Mouse (Mus musculus): ENCODE measurements at regions not wholly inside any gene's neighbourhood (a gene's known extent, or its start where the extent isn't known, plus 50 kb on each side); places are given as distances from the start of the nearest gene placed in this dataset.

- H3K4me1 ChIP-seq (ENCODE audit: control insufficient read depth, insufficient read depth, low read length), result no peaks in the 10 kb centered on the region
- intact Hi-C loops (cut with DNase I), result no loop called here
- H3K4me3 ChIP-seq, result no peak overlapping the region
- no peak overlapping the region for H3K27ac ChIP-seq
- H3K36me3 ChIP-seq (ENCODE audit: control insufficient read depth, insufficient read depth, low read length), result no peaks in the 10 kb centered on the region
- no peak for TF ChIP-seq CTCF (IDR thresholded peaks at IDR 0.05)
- no peak for TF ChIP-seq EP300 (IDR thresholded peaks at IDR 0.05; ENCODE audit: insufficient read depth, low read depth, low read length)
- TF ChIP-seq POLR2A (IDR thresholded peaks at IDR 0.05; ENCODE audit: insufficient read depth, low read depth, low read length), result no peak
- 79% methylated on average over 5 of the region's 5 CpGs for WGBS
- no peaks in the 10 kb centered on the region for H3K79me2 ChIP-seq (replicated peaks; ENCODE audit: control insufficient read depth, insufficient read depth, low read length)
- DNase-seq, result no peak
- no peaks in the 10 kb centered on the region for H3K27me3 ChIP-seq (ENCODE audit: control insufficient read depth, insufficient read depth, low read length)
- no peak overlapping the region for H3K9ac ChIP-seq (ENCODE audit: low read depth, low read length)
These were observed 588.3 kb upstream of the Sall1 start for GRCm38 (mm10) chr8:89632304-89632703.

- no peaks in the 10 kb centered on the region for H3K36me3 ChIP-seq (ENCODE audit: control insufficient read depth, insufficient read depth, low read length)
- intact Hi-C loops (cut with DNase I), result no loop called here
- H3K9ac ChIP-seq (ENCODE audit: low read depth, low read length), result no peak overlapping the region
- H3K27me3 ChIP-seq (ENCODE audit: control insufficient read depth, insufficient read depth, low read length), result no peaks in the 10 kb centered on the region
- TF ChIP-seq CTCF (IDR thresholded peaks at IDR 0.05) (peak; percentile 37), EP300 (IDR thresholded peaks at IDR 0.05; ENCODE audit: insufficient read depth, low read depth, low read length) (no peak)
- H3K4me1 ChIP-seq (ENCODE audit: control insufficient read depth, insufficient read depth, low read length), result no peaks in the 10 kb centered on the region
- no peak overlapping the region for H3K4me3 ChIP-seq
- DNase-seq, result no peak
- no peaks in the 10 kb centered on the region for H3K79me2 ChIP-seq (replicated peaks; ENCODE audit: control insufficient read depth, insufficient read depth, low read length)
- H3K27ac ChIP-seq, result no peak overlapping the region
- WGBS, result 54% methylated on average over 3 of the region's 3 CpGs
These were observed 586.6 kb upstream of the Sall1 start for GRCm38 (mm10) chr8:89630540-89630939.

- no peak overlapping the region for H3K9ac ChIP-seq (ENCODE audit: low read depth, low read length)
- DNase-seq, result no peak
- H3K4me3 ChIP-seq, result no peak overlapping the region
- H3K79me2 ChIP-seq (replicated peaks; ENCODE audit: control insufficient read depth, insufficient read depth, low read length), result no peaks in the 10 kb centered on the region
- no peaks in the 10 kb centered on the region for H3K36me3 ChIP-seq (ENCODE audit: control insufficient read depth, insufficient read depth, low read length)
- H3K27ac ChIP-seq, result no peak overlapping the region
- 38% methylated on average over 7 of the region's 7 CpGs for WGBS
- intact Hi-C loops (cut with DNase I), result no loop called here
- no peaks in the 10 kb centered on the region for H3K27me3 ChIP-seq (ENCODE audit: control insufficient read depth, insufficient read depth, low read length)
- H3K4me1 ChIP-seq (ENCODE audit: control insufficient read depth, insufficient read depth, low read length), result no peaks in the 10 kb centered on the region
- TF ChIP-seq EP300 (IDR thresholded peaks at IDR 0.05; ENCODE audit: insufficient read depth, low read depth, low read length) (no peak), POLR2A (IDR thresholded peaks at IDR 0.05; ENCODE audit: insufficient read depth, low read depth, low read length) (no peak), CTCF (IDR thresholded peaks at IDR 0.05) (no peak)
These were observed 574.1 kb upstream of the Sall1 start for GRCm38 (mm10) chr8:89618089-89618488.

GRCm38 (mm10) chr8:89615863-89616558 lies 572.0 kb upstream of the Sall1 start:
- 81% methylated on average over 8 of the region's 8 CpGs for WGBS
- Histone ChIP-seq H3K36me3 (ENCODE audit: control insufficient read depth, insufficient read depth, low read length) (no peaks in the 10 kb centered on the region), H3K27ac (no peak overlapping the region), H3K27me3 (ENCODE audit: control insufficient read depth, insufficient read depth, low read length) (0 out of 2 replicates have a peak, but pooled peaks cover 1% of the 10 kb centered on the region), H3K79me2 (replicated peaks; ENCODE audit: control insufficient read depth, insufficient read depth, low read length) (no peaks in the 10 kb centered on the region), H3K4me1 (ENCODE audit: control insufficient read depth, insufficient read depth, low read length) (no peaks in the 10 kb centered on the region), H3K4me3 (no peak overlapping the region), H3K9ac (ENCODE audit: low read depth, low read length) (no peak overlapping the region)
- TF ChIP-seq CTCF (IDR thresholded peaks at IDR 0.05) (no peak), EP300 (IDR thresholded peaks at IDR 0.05; ENCODE audit: insufficient read depth, low read depth, low read length) (no peak), POLR2A (IDR thresholded peaks at IDR 0.05; ENCODE audit: insufficient read depth, low read depth, low read length) (no peak)
- intact Hi-C loops (cut with DNase I), result no loop called here
- no peak for DNase-seq

- no peak for TF ChIP-seq EP300 (IDR thresholded peaks at IDR 0.05; ENCODE audit: insufficient read depth, low read depth, low read length)
- no peak for TF ChIP-seq POLR2A (IDR thresholded peaks at IDR 0.05; ENCODE audit: insufficient read depth, low read depth, low read length)
- TF ChIP-seq CTCF (IDR thresholded peaks at IDR 0.05), result no peak
- H3K36me3 ChIP-seq (ENCODE audit: control insufficient read depth, insufficient read depth, low read length), result no peaks in the 10 kb centered on the region
- H3K4me3 ChIP-seq, result no peak overlapping the region
- H3K9ac ChIP-seq (ENCODE audit: low read depth, low read length), result no peak overlapping the region
- intact Hi-C loops (cut with DNase I), result no loop called here
- H3K4me1 ChIP-seq (ENCODE audit: control insufficient read depth, insufficient read depth, low read length), result no peaks in the 10 kb centered on the region
- 63% methylated on average over 4 of the region's 4 CpGs for WGBS
- H3K79me2 ChIP-seq (replicated peaks; ENCODE audit: control insufficient read depth, insufficient read depth, low read length), result no peaks in the 10 kb centered on the region
- 0 out of 2 replicates have a peak, but pooled peaks cover 1% of the 10 kb centered on the region for H3K27me3 ChIP-seq (ENCODE audit: control insufficient read depth, insufficient read depth, low read length)
- H3K27ac ChIP-seq, result no peak overlapping the region
- no peak for DNase-seq
These were observed 565.1 kb upstream of the Sall1 start for GRCm38 (mm10) chr8:89609074-89609473.

GRCm38 (mm10) chr8:89605905-89606468 lies 562.0 kb upstream of the Sall1 start:
- 90% methylated on average over 4 of the region's 4 CpGs for WGBS
- DNase-seq, result no peak
- H3K9ac ChIP-seq (ENCODE audit: low read depth, low read length), result no peak overlapping the region
- no peaks in the 10 kb centered on the region for H3K79me2 ChIP-seq (replicated peaks; ENCODE audit: control insufficient read depth, insufficient read depth, low read length)
- TF ChIP-seq CTCF (IDR thresholded peaks at IDR 0.05) (no peak), EP300 (IDR thresholded peaks at IDR 0.05; ENCODE audit: insufficient read depth, low read depth, low read length) (no peak), POLR2A (IDR thresholded peaks at IDR 0.05; ENCODE audit: insufficient read depth, low read depth, low read length) (no peak)
- H3K4me1 ChIP-seq (ENCODE audit: control insufficient read depth, insufficient read depth, low read length), result no peaks in the 10 kb centered on the region
- H3K36me3 ChIP-seq (ENCODE audit: control insufficient read depth, insufficient read depth, low read length), result no peaks in the 10 kb centered on the region
- no peak overlapping the region for H3K27ac ChIP-seq
- intact Hi-C loops (cut with DNase I), result no loop called here
- no peaks in the 10 kb centered on the region for H3K27me3 ChIP-seq (ENCODE audit: control insufficient read depth, insufficient read depth, low read length)
- H3K4me3 ChIP-seq, result no peak overlapping the region
